ENCODE assay signal across 32 mouse cellular contexts in genomic region chr4:87840210-87840910, GRCm38 (mm10).
A peak's percentile ranks its signal among the peaks of the same experiment; 100 is the strongest.
DNase-seq lines count a peak whose midpoint lies in the region; ATAC-seq and TF ChIP-seq lines count a peak whose summit lies in the region.
"Had no signal": no experiment of that assay in that cellular context is flagged by ENCODE, and none has a peak within 500 bp of the region (broad histone marks: within the 10 kb centered on the region; RNA-seq: fewer than 3 reads in every experiment).

No protein-coding gene starts in this region.

- DNase-seq in adrenal gland, adult (ENCODE audit: inconsistent age in 2 of 2, low spot score in 1 of 2), result peak; percentile 56 to 79
- no peak for DNase-seq in adrenal gland, postnatal 4 days (ENCODE audit: low spot score in 2 of 2)
- no peak for DNase-seq in heart, adult 11 months
- no peak for DNase-seq in heart, postnatal 14 days
- peak; percentile 15 for DNase-seq in lung, postnatal 0 days (ENCODE audit: low spot score)
- DNase-seq in lung, postnatal 10 days, result no peak
- DNase-seq: cerebellum, adult 11-12 months; cerebellum, adult 9-11 months; embryo, embryonic 11 days; gastrocnemius, adult 2 months; gastrocnemius, postnatal 36 days; heart, adult 2 months; kidney, adult 2 months; kidney, postnatal 36 days; right cerebral cortex, postnatal 4 days; thymus, adult 18-20 months; thymus, postnatal 36 days had no signal

- H3K36me3 ChIP-seq in heart, embryonic 11.5 days (ENCODE audit: control insufficient read depth, insufficient read depth, low read length), result no peaks in the 10 kb centered on the region
- no peaks in the 10 kb centered on the region for H3K36me3 ChIP-seq in heart, embryonic 16.5 days (ENCODE audit: control insufficient read depth, insufficient read depth)
- H3K36me3 ChIP-seq in lung, postnatal 0 days (ENCODE audit: insufficient read depth, low read length), result no peaks in the 10 kb centered on the region
- H3K36me3 ChIP-seq: limb, embryonic 12.5 days had no signal

- no peaks in the 10 kb centered on the region for H3K9me3 ChIP-seq in heart, embryonic 11.5 days (replicated peaks; ENCODE audit: control insufficient read depth, low read length)
- H3K9me3 ChIP-seq in heart, embryonic 16.5 days (replicated peaks; ENCODE audit: control insufficient read depth, low read length), result no peaks in the 10 kb centered on the region
- no peaks in the 10 kb centered on the region for H3K9me3 ChIP-seq in lung, postnatal 0 days (ENCODE audit: low read length)
- H3K9me3 ChIP-seq: embryonic facial prominence, embryonic 12.5 days; forebrain, embryonic 10.5 days; limb, embryonic 12.5 days; midbrain, embryonic 13.5 days; neural tube, embryonic 13.5 days had no signal

- H3K4me3 ChIP-seq in heart, embryonic 11.5 days (ENCODE audit: low read depth, low read length), result no peak overlapping the region
- no peak overlapping the region for H3K4me3 ChIP-seq in heart, embryonic 16.5 days (ENCODE audit: low read length)
- H3K4me3 ChIP-seq in lung, postnatal 0 days (ENCODE audit: low read depth, low read length), result no peak overlapping the region
- H3K4me3 ChIP-seq: embryonic facial prominence, embryonic 12.5 days; forebrain, embryonic 10.5 days; gastrocnemius, adult 2 months; heart, adult 2 months; layer of hippocampus, adult 2 months; left cerebral cortex, adult 2 months; limb, embryonic 12.5 days; midbrain, embryonic 13.5 days; neural tube, embryonic 13.5 days had no signal

- intact Hi-C loops in heart, postnatal 14 days (cut with DNase I), result no loop called here

- no peak for TF ChIP-seq CTCF in lung, postnatal 0 days (IDR thresholded peaks at IDR 0.05)

- no peak for ATAC-seq in heart, embryonic 11.5 days (replicated peaks; ENCODE audit: insufficient number of reproducible peaks, low FRiP score, low TSS enrichment)
- ATAC-seq in heart, embryonic 16.5 days (replicated peaks; ENCODE audit: extremely low read depth, insufficient read depth, low FRiP score), result 0 out of 2 replicates have a peak, but pooled peaks have one; percentile 32
- ATAC-seq in lung, postnatal 0 days, result 0 out of 2 replicates have a peak, but pooled peaks have one; percentile 32
- ATAC-seq: forebrain, embryonic 16.5 days; inflammation-experienced regulatory T-cells, adult 6 months; midbrain, embryonic 13.5 days had no signal

- WGBS in heart, embryonic 11.5 days (ENCODE audit: insufficient replicate concordance), result 59% methylated on average over 10 of the region's 10 CpGs
- WGBS in heart, embryonic 16.5 days, result 49% methylated on average over 10 of the region's 10 CpGs
- WGBS in lung, postnatal 0 days, result 68% methylated on average over 10 of the region's 10 CpGs

- peak overlapping the region; percentile 16; the same call in 1 of the 2 replicates for H3K27ac ChIP-seq in heart, embryonic 11.5 days (ENCODE audit: low read depth, low read length)
- peak overlapping the region; percentile 69 for H3K27ac ChIP-seq in heart, embryonic 16.5 days (ENCODE audit: low read length)
- no peak overlapping the region for H3K27ac ChIP-seq in lung, postnatal 0 days (ENCODE audit: low read length)
- H3K27ac ChIP-seq: embryonic facial prominence, embryonic 12.5 days; forebrain, embryonic 10.5 days; gastrocnemius, adult 2 months; heart, adult 2 months; hindbrain, embryonic 14.5 days; layer of hippocampus, adult 2 months; left cerebral cortex, adult 2 months; limb, embryonic 12.5 days; macrophage; midbrain, embryonic 13.5 days; neural tube, embryonic 13.5 days; stomach, postnatal 0 days had no signal

- no peaks in the 10 kb centered on the region for H3K27me3 ChIP-seq in heart, embryonic 11.5 days (ENCODE audit: control insufficient read depth, insufficient read depth, low read length)
- H3K27me3 ChIP-seq in heart, embryonic 16.5 days (ENCODE audit: control insufficient read depth, insufficient read depth, low read length), result no peaks in the 10 kb centered on the region
- H3K27me3 ChIP-seq in lung, postnatal 0 days (replicated peaks; ENCODE audit: insufficient read depth, low read length), result no peaks in the 10 kb centered on the region
- H3K27me3 ChIP-seq: CH12.LX; embryonic facial prominence, embryonic 12.5 days; limb, embryonic 12.5 days; midbrain, embryonic 13.5 days; neural tube, embryonic 13.5 days had no signal

- no peak overlapping the region for H3K9ac ChIP-seq in heart, embryonic 11.5 days (ENCODE audit: low read depth, low read length)
- H3K9ac ChIP-seq in heart, embryonic 16.5 days (ENCODE audit: low read length), result no peak overlapping the region
- no peak overlapping the region for H3K9ac ChIP-seq in lung, postnatal 0 days (replicated peaks; ENCODE audit: low read depth)
- H3K9ac ChIP-seq: embryonic facial prominence, embryonic 12.5 days; hindbrain, embryonic 14.5 days; limb, embryonic 12.5 days; midbrain, embryonic 13.5 days; neural tube, embryonic 13.5 days had no signal

- H3K4me1 ChIP-seq in heart, embryonic 11.5 days (ENCODE audit: control insufficient read depth, insufficient read depth, low read length), result peaks cover 13% of the 10 kb centered on the region
- H3K4me1 ChIP-seq in heart, embryonic 16.5 days (ENCODE audit: control insufficient read depth, insufficient read depth, low read length), result peaks cover 17% of the 10 kb centered on the region
- H3K4me1 ChIP-seq in lung, postnatal 0 days (ENCODE audit: insufficient read depth, low read depth, low read length), result no peaks in the 10 kb centered on the region

- no peak for TF ChIP-seq EP300 in lung, postnatal 0 days (IDR thresholded peaks at IDR 0.05)

- H3K4me2 ChIP-seq in heart, embryonic 11.5 days, result no peak overlapping the region
- no peak overlapping the region for H3K4me2 ChIP-seq in heart, embryonic 16.5 days (ENCODE audit: low read depth, low read length)
- H3K4me2 ChIP-seq in lung, postnatal 0 days (replicated peaks; ENCODE audit: low read depth, low read length), result no peak overlapping the region
- H3K4me2 ChIP-seq: embryonic facial prominence, embryonic 12.5 days; hindbrain, embryonic 14.5 days; limb, embryonic 12.5 days; midbrain, embryonic 13.5 days; neural tube, embryonic 13.5 days had no signal

Comparison
In these comparisons a context has a peak if more than half of its experiments do, and no peak if none do; other contexts are left out.
1. DNase-seq: peak in adrenal gland, adult (2 of 2) and lung, postnatal 0 days (single experiment); none in adrenal gland, postnatal 4 days (0 of 2), heart, adult 11 months (single experiment), heart, postnatal 14 days (0 of 2) and lung, postnatal 10 days (single experiment).